Mouse (Mus musculus): ENCODE results near the gene Gnl3l. TPM values are rescaled to one million over a fixed set of nuclear protein-coding genes. Genes with fewer than 3 reads are reported as not detected.

The Gnl3l gene
- total and polyA plus RNA-seq, 3 experiments, result 44.3 to 61.9 (median 49.6) TPM

GRCm38 (mm10) chrX:150956522-150957300, 60.4 kb downstream of the Gnl3l start:
- no peaks in the 10 kb centered on the region for H3K79me2 ChIP-seq (ENCODE audit: control insufficient read depth, insufficient read depth, low read length, poor library complexity)
- no peaks in the 10 kb centered on the region for H3K27me3 ChIP-seq (ENCODE audit: control insufficient read depth in 1 of 2, insufficient read depth in 2 of 2, low read length in 2 of 2)
- no peak overlapping the region for H3K27ac ChIP-seq (ENCODE audit: control insufficient read depth, low read depth, low read length)
- H3K4me3 ChIP-seq (ENCODE audit: control insufficient read depth in 1 of 2, insufficient read depth in 1 of 2, low read depth in 2 of 2, low read length in 2 of 2), result no peak overlapping the region
- no peaks in the 10 kb centered on the region for H3K36me3 ChIP-seq (ENCODE audit: control insufficient read depth in 1 of 2, insufficient read depth in 2 of 2, low read length in 2 of 2)
- TF ChIP-seq CTCF (IDR thresholded peaks at IDR 0.05 in 2 of 3, conservative IDR thresholded peaks at IDR 0.05 in 1 of 3; ENCODE audit: control insufficient read depth in 1 of 3, insufficient read depth in 1 of 3, low read depth in 2 of 3, low read length in 3 of 3, poor library complexity in 1 of 3, severe bottlenecking in 1 of 3) (peak in 1 of 3 experiments; percentile 11; a peak in 1 of 6 replicates), ZKSCAN1 (IDR thresholded peaks at IDR 0.05; ENCODE audit: low read depth, low read length) (no peak)
- H3K9ac ChIP-seq (ENCODE audit: control insufficient read depth, low read depth, low read length, poor library complexity, severe bottlenecking), result no peak overlapping the region
- no peak for DNase-seq (ENCODE audit: low read depth, low spot score)
- H3K4me1 ChIP-seq (ENCODE audit: control insufficient read depth in 1 of 2, insufficient read depth in 2 of 2, low read length in 2 of 2), result no peaks in the 10 kb centered on the region
- no peaks in the 10 kb centered on the region for H3K9me3 ChIP-seq (replicated peaks; ENCODE audit: insufficient read depth, low read length)

DNA sequence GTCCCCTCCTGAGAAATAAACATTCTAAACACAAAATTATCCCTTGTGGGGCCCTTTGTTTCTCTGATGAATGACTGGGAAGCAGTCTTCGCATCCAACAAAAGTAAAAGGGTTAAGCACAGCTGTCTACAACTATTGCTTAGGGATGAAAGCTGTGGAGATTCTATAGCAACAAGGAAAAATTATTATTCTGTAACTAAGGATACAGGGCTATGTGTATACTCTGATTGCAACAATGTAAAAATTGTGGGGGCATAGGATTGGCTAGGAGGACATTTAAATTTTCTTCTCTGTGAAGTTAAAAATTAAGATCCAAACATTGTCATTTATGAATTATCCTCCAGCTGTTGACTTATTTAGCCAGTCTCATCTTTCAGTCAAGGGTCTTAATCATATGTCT, 61.1 kb downstream of the Gnl3l start:
- Histone ChIP-seq H3K27me3 (ENCODE audit: control insufficient read depth in 1 of 2, insufficient read depth in 2 of 2, low read length in 2 of 2) (no peaks in the 10 kb centered on the region), H3K79me2 (ENCODE audit: control insufficient read depth, insufficient read depth, low read length, poor library complexity) (no peaks in the 10 kb centered on the region), H3K9me3 (replicated peaks; ENCODE audit: insufficient read depth, low read length) (no peaks in the 10 kb centered on the region), H3K4me1 (ENCODE audit: control insufficient read depth in 1 of 2, insufficient read depth in 2 of 2, low read length in 2 of 2) (no peaks in the 10 kb centered on the region), H3K36me3 (ENCODE audit: control insufficient read depth in 1 of 2, insufficient read depth in 2 of 2, low read length in 2 of 2) (no peaks in the 10 kb centered on the region), H3K9ac (ENCODE audit: control insufficient read depth, low read depth, low read length, poor library complexity, severe bottlenecking) (no peak overlapping the region), H3K27ac (ENCODE audit: control insufficient read depth, low read depth, low read length) (no peak overlapping the region), H3K4me3 (ENCODE audit: control insufficient read depth in 1 of 2, insufficient read depth in 1 of 2, low read depth in 2 of 2, low read length in 2 of 2) (no peak overlapping the region)
- TF ChIP-seq TAL1 (IDR thresholded peaks at IDR 0.05; ENCODE audit: low read length) (no peak), ETS1 (IDR thresholded peaks at IDR 0.05; ENCODE audit: low read depth, low read length) (no peak), RCOR1 (IDR thresholded peaks at IDR 0.05; ENCODE audit: low read depth, low read length) (no peak), MEF2A (IDR thresholded peaks at IDR 0.05; ENCODE audit: extremely low read depth, insufficient replicate concordance, low read depth, low read length, poor library complexity, severe bottlenecking) (no peak), KAT2A (conservative IDR thresholded peaks at IDR 0.05; ENCODE audit: low read depth, low read length) (no peak), ELF1 (IDR thresholded peaks at IDR 0.05; ENCODE audit: low read depth, low read length) (no peak), ZMIZ1 (IDR thresholded peaks at IDR 0.05; ENCODE audit: low read depth, low read length) (no peak), USF1 (IDR thresholded peaks at IDR 0.05; ENCODE audit: low read depth, low read length) (no peak), TCF12 (IDR thresholded peaks at IDR 0.05; ENCODE audit: low read depth, low read length) (no peak), EP300 (IDR thresholded peaks at IDR 0.05; ENCODE audit: low read depth in 1 of 2, low read length in 2 of 2) (no peak), MAX (IDR thresholded peaks at IDR 0.05; ENCODE audit: low read length) (no peak)
- no peak for DNase-seq (ENCODE audit: low read depth, low spot score)

DNA sequence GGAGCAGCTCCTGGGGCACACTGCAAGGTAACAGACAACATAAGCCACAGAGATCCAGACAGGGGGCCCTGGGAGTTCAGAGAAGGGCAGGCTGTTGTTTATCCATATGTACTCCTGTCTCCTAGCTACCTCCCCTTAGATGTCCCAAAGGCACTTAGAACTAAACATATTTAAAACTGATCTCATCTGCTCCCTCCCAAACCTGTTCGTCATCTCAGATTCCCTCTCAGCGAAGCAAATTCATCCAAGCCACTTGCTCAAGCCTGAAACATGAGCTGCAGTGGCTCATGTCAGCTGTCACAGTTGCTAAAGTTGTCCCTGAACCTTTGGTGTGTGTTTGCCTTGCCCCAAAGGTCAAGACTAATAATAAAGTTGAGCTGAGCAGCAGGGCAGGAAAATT, 61.7 kb downstream of the Gnl3l start:
- H3K4me1 ChIP-seq (ENCODE audit: control insufficient read depth in 1 of 2, insufficient read depth in 2 of 2, low read length in 2 of 2), result no peaks in the 10 kb centered on the region
- no peak overlapping the region for H3K4me3 ChIP-seq (ENCODE audit: control insufficient read depth in 1 of 2, insufficient read depth in 1 of 2, low read depth in 2 of 2, low read length in 2 of 2)
- no peaks in the 10 kb centered on the region for H3K36me3 ChIP-seq (ENCODE audit: control insufficient read depth in 1 of 2, insufficient read depth in 2 of 2, low read length in 2 of 2)
- no peak for DNase-seq (ENCODE audit: low read depth, low spot score)
- TF ChIP-seq MYC (IDR thresholded peaks at IDR 0.05; ENCODE audit: low read depth, low read length), result no peak
- TF ChIP-seq BHLHE40 (IDR thresholded peaks at IDR 0.05; ENCODE audit: borderline replicate concordance, low read depth, low read length), result no peak
- TF ChIP-seq MXI1 (IDR thresholded peaks at IDR 0.05; ENCODE audit: low read depth, low read length), result no peak
- no peak for TF ChIP-seq MAFK (IDR thresholded peaks at IDR 0.05; ENCODE audit: borderline replicate concordance, low read depth, low read length)
- TF ChIP-seq GATA1 (IDR thresholded peaks at IDR 0.05; ENCODE audit: low read depth, low read length), result no peak
- TF ChIP-seq ELF1 (IDR thresholded peaks at IDR 0.05; ENCODE audit: low read depth, low read length), result no peak
- TF ChIP-seq EP300 (IDR thresholded peaks at IDR 0.05; ENCODE audit: low read depth in 1 of 2, low read length in 2 of 2), result no peak
- no peak for TF ChIP-seq ETS1 (IDR thresholded peaks at IDR 0.05; ENCODE audit: low read depth, low read length)
- no peak for TF ChIP-seq NELFE (IDR thresholded peaks at IDR 0.05; ENCODE audit: low read depth, low read length)
- TF ChIP-seq TCF12 (IDR thresholded peaks at IDR 0.05; ENCODE audit: low read depth, low read length), result no peak
- TF ChIP-seq ZC3H11A (IDR thresholded peaks at IDR 0.05; ENCODE audit: low read depth, low read length), result no peak
- no peak overlapping the region for H3K27ac ChIP-seq (ENCODE audit: control insufficient read depth, low read depth, low read length)
- H3K27me3 ChIP-seq (ENCODE audit: control insufficient read depth in 1 of 2, insufficient read depth in 2 of 2, low read length in 2 of 2), result no peaks in the 10 kb centered on the region
- no peaks in the 10 kb centered on the region for H3K9me3 ChIP-seq (replicated peaks; ENCODE audit: insufficient read depth, low read length)
- no peaks in the 10 kb centered on the region for H3K79me2 ChIP-seq (ENCODE audit: control insufficient read depth, insufficient read depth, low read length, poor library complexity)
- no peak overlapping the region for H3K9ac ChIP-seq (ENCODE audit: control insufficient read depth, low read depth, low read length, poor library complexity, severe bottlenecking)

Data from MEL (cell line).